Mouse (Mus musculus) brain, embryonic 14.5 days (tissue): ENCODE results near the gene Fads6. TPM values are rescaled to one million over a fixed set of nuclear protein-coding genes. Genes with fewer than 3 reads are reported as not detected.
A peak's percentile ranks its signal among the peaks of the same experiment; 100 is the strongest.

Source experiments
- DNase-seq: peaks from one replicate; pipeline ENCODE4 v3.0.0-alpha.2; 2011; ENCODE audit warnings: low read depth
- CTCF ChIP-seq: fragments of 200-500 bp; IDR thresholded peaks from 2 replicates; pipeline ENCODE4 v1.5.1; 2012; ENCODE audit warnings: inconsistent platforms, mild to moderate bottlenecking, moderate library complexity, borderline replicate concordance; ENCODE audit not compliant: insufficient read depth, insufficient read length; ENCODE audit errors: extremely low read depth
- POLR2A ChIP-seq: fragments of 200-500 bp; IDR thresholded peaks from 2 replicates; pipeline ENCODE4 v1.6.1; 2012; ENCODE audit warnings: mild to moderate bottlenecking, inconsistent platforms, borderline replicate concordance; ENCODE audit not compliant: poor library complexity, insufficient read depth, insufficient read length, severe bottlenecking; ENCODE audit errors: extremely low read depth
- polyA plus RNA-seq: library from polyadenylated mRNA; depleted of rRNA; stranded (reverse); fragments of >200 nt; gene quantifications from 2 replicates; pipeline ENCODE4 v1.2.3, GENCODE M21; 2012; rRNA removed

Gene Fads6
- polyA plus RNA-seq, 1 experiment, result 2.4 TPM

- no peak for DNase-seq
- TF ChIP-seq CTCF (no peak), POLR2A (no peak)
Observed at GRCm38 (mm10) chr11:115242746-115243145, 54.7 kb downstream of the Fads6 start.

GRCm38 (mm10) chr11:115241402-115241801, 56.1 kb downstream of the Fads6 start:
- DNase-seq, result no peak
- TF ChIP-seq POLR2A, result no peak
- TF ChIP-seq CTCF, result no peak

- TF ChIP-seq POLR2A (no peak), CTCF (no peak)
- DNase-seq, result no peak
Observed at GRCm38 (mm10) chr11:115236570-115236969, 60.9 kb downstream of the Fads6 start.

- TF ChIP-seq POLR2A (no peak), CTCF (no peak)
- peak; percentile 43 for DNase-seq
Observed at GRCm38 (mm10) chr11:115234320-115235044, 63.0 kb downstream of the Fads6 start.

GRCm38 (mm10) chr11:115233526-115234290, 63.8 kb downstream of the Fads6 start:
- DNase-seq, result peak; percentile 79
- no peak for TF ChIP-seq CTCF
- TF ChIP-seq POLR2A, result no peak

- TF ChIP-seq CTCF (no peak), POLR2A (no peak)
- no peak for DNase-seq
Observed at GRCm38 (mm10) chr11:115232889-115233288, 64.6 kb downstream of the Fads6 start.

GRCm38 (mm10) chr11:115231924-115232323, 65.5 kb downstream of the Fads6 start:
- DNase-seq, result peak; percentile 93
- no peak for TF ChIP-seq CTCF
- TF ChIP-seq POLR2A, result no peak

- DNase-seq, result no peak
- TF ChIP-seq CTCF (no peak), POLR2A (no peak)
Observed at GRCm38 (mm10) chr11:115231168-115231915, 66.1 kb downstream of the Fads6 start.

Other genes with a start within 250 kb of the Fads6 start
- 0.10 TPM in 1 of 2 replicates, not detected in the other for gene Cd300ld3, start 249.3 kb downstream of the Fads6 start, polyA plus RNA-seq
- gene Cd300e, start 235.5 kb downstream of the Fads6 start, polyA plus RNA-seq, result not detected in 2 replicates
- 0.83 and 0.89 TPM in 2 replicates for gene Rab37, start 206.2 kb downstream of the Fads6 start, polyA plus RNA-seq
- gene Cd300lf, start 163.7 kb downstream of the Fads6 start, polyA plus RNA-seq, result 0.10 and 0.15 TPM in 2 replicates
- gene Slc9a3r1, start 134.3 kb downstream of the Fads6 start, polyA plus RNA-seq, result 31.6 and 40.5 TPM in 2 replicates
- gene Tmem104, start 110.2 kb downstream of the Fads6 start, polyA plus RNA-seq, result 7.1 and 10.7 TPM in 2 replicates
- 16.0 and 16.9 TPM in 2 replicates for gene Nat9, start 109.8 kb downstream of the Fads6 start, polyA plus RNA-seq
- gene Grin2c, start 30.4 kb downstream of the Fads6 start, polyA plus RNA-seq, result 0.89 and 1.2 TPM in 2 replicates
- gene Fdxr, start 20.6 kb downstream of the Fads6 start, polyA plus RNA-seq, result 26.1 and 32.4 TPM in 2 replicates
- gene Otop2, start 9.5 kb upstream of the Fads6 start, polyA plus RNA-seq, result 0.13 and 0.15 TPM in 2 replicates
- 0.04 and 0.11 TPM in 2 replicates for gene Ush1g, start 24.4 kb upstream of the Fads6 start, polyA plus RNA-seq
- 0.29 and 0.64 TPM in 2 replicates for gene Otop3, start 37.1 kb upstream of the Fads6 start, polyA plus RNA-seq
- 61.7 and 64.8 TPM in 2 replicates for gene Hid1, start 70.1 kb upstream of the Fads6 start, polyA plus RNA-seq
- 39.1 and 50.8 TPM in 2 replicates for gene Cdr2l, start 84.3 kb upstream of the Fads6 start, polyA plus RNA-seq
- 115 and 126 TPM in 2 replicates for gene Mrpl58, start 106.1 kb upstream of the Fads6 start, polyA plus RNA-seq
- 399 and 402 TPM in 2 replicates for gene Atp5h, start 122.3 kb upstream of the Fads6 start, polyA plus RNA-seq
- gene Kctd2, start 122.5 kb upstream of the Fads6 start, polyA plus RNA-seq, result 45.9 and 46.8 TPM in 2 replicates
- gene Trim80, start 142.9 kb upstream of the Fads6 start, polyA plus RNA-seq, result 0.04 and 0.12 TPM in 2 replicates
- gene Slc16a5, start 164.8 kb upstream of the Fads6 start, polyA plus RNA-seq, result not detected in 2 replicates
- gene Armc7, start 178.0 kb upstream of the Fads6 start, polyA plus RNA-seq, result 12.4 and 15.1 TPM in 2 replicates
- gene Nt5c, start 194.2 kb upstream of the Fads6 start, polyA plus RNA-seq, result 67.9 and 84.3 TPM in 2 replicates
- 1,229 and 1,645 TPM in 2 replicates for gene Jpt1, start 216.7 kb upstream of the Fads6 start, polyA plus RNA-seq
- 702 and 773 TPM in 2 replicates for gene Sumo2, start 238.6 kb upstream of the Fads6 start, polyA plus RNA-seq